Mouse (Mus musculus) forebrain, embryonic 14.5 days (tissue): ENCODE results near the gene Oxld1. TPM values are rescaled to one million over a fixed set of nuclear protein-coding genes. Genes with fewer than 3 reads are reported as not detected.
A peak's percentile ranks its signal among the peaks of the same experiment; 100 is the strongest.

ENCODE experiments used
- ATAC-seq: fragments of 200-750 bp; cut with Nextera tagmentation; 2 replicates; pipeline ENCODE4 v1.8.0; 2017; ENCODE audit warnings: mild to moderate bottlenecking, moderate library complexity
- DNase-seq: peaks from one replicate; pipeline ENCODE4 v3.0.0-alpha.2; 2015; ENCODE audit warnings: low spot score
- H3K27ac ChIP-seq: fragments of 300-500 bp; sonication (generic); 2 replicates; pipeline ENCODE4 v1.5.1; 2014; ENCODE audit warnings: low read depth, mild to moderate bottlenecking, control low read depth, low read length, moderate library complexity
- H3K27me3 ChIP-seq: fragments of 300-500 bp; sonication (generic); replicated peaks from 2 replicates; pipeline ENCODE4 v1.6.1; 2014; ENCODE audit warnings: low read length, control low read depth, mixed read lengths; ENCODE audit not compliant: control insufficient read depth, insufficient read depth
- H3K36me3 ChIP-seq: fragments of 300-500 bp; sonication (generic); 2 replicates; pipeline ENCODE4 v1.6.1; 2014; ENCODE audit warnings: low read length, control low read depth; ENCODE audit not compliant: control insufficient read depth, insufficient read depth
- H3K4me1 ChIP-seq: fragments of 300-500 bp; sonication (generic); 2 replicates; pipeline ENCODE4 v1.6.1; 2014; ENCODE audit warnings: antibody characterized with exemption, low read length, control low read depth; ENCODE audit not compliant: control insufficient read depth, insufficient read depth
- H3K4me2 ChIP-seq: fragments of 300-500 bp; sonication (generic); 2 replicates; pipeline ENCODE4 v1.6.1; 2014; ENCODE audit warnings: mild to moderate bottlenecking, control low read depth, low read length
- H3K4me3 ChIP-seq: fragments of 300-500 bp; sonication (generic); 2 replicates; pipeline ENCODE4 v1.5.1; 2014; ENCODE audit warnings: low read depth, low read length, control low read depth
- H3K9ac ChIP-seq: fragments of 300-500 bp; sonication (generic); 2 replicates; pipeline ENCODE4 v1.6.1; 2014; ENCODE audit warnings: mild to moderate bottlenecking, low read length, control low read depth, moderate library complexity
- H3K9me3 ChIP-seq: fragments of 300-500 bp; sonication (generic); replicated peaks from 2 replicates; pipeline ENCODE4 v1.6.1; 2016; ENCODE audit warnings: low read length, control low read depth, mixed read lengths; ENCODE audit not compliant: control insufficient read depth
- WGBS: fragments of 180-500 bp; shearing (Covaris S2); extraction: QIAGEN DNeasy Blood & Tissue Kit; methylation state at CpG from one replicate; pipeline ENCODE4 v1.1.7; 2014; 5-methylcytosine and 5-hydroxymethylcytosine counted together
- polyA plus RNA-seq: library from polyadenylated mRNA; unstranded; fragments of >200 nt; fragmentation: Nextera tagmentation; extraction: Ambion mirVana; gene quantifications from 2 replicates; pipeline ENCODE4 v1.2.1, GENCODE M21; 2014

The Oxld1 gene
- polyA plus RNA-seq, 1 experiment from 2014 or later: 15.3 TPM

DNA sequence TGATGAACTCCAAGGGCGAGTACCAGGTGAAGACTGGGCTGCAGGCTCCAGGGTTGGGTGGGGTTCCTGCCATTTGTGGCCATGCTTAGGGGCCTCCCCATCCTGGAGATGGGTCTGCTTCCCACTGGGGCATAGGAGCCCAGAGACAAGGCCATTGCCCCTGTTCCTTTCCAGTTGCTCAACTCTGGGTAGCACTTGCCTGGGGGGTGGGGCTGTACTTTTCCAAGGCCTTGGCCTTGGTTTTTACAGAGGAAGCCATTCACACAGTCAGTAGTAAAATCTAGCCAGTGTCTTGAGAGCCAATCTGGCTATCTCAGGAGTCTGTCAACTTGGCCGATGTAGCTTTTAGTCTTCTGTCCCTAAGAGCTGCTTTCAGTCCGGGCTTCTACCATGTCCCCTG, 39.6 kb upstream of the Oxld1 start:
- peaks cover 10% of the 10 kb centered on the region for H3K4me1 ChIP-seq
- ATAC-seq (no peak), DNase-seq (no peak)
- H3K27ac ChIP-seq: no peak overlapping the region
- H3K27me3 ChIP-seq: no peaks in the 10 kb centered on the region
- 89% methylated on average over 3 of the region's 3 CpGs for WGBS
- H3K4me2 ChIP-seq: no peak overlapping the region
- H3K9ac ChIP-seq: no peak overlapping the region
- no peak overlapping the region for H3K4me3 ChIP-seq
- H3K36me3 ChIP-seq: peaks cover 49% of the 10 kb centered on the region
- no peaks in the 10 kb centered on the region for H3K9me3 ChIP-seq

DNA sequence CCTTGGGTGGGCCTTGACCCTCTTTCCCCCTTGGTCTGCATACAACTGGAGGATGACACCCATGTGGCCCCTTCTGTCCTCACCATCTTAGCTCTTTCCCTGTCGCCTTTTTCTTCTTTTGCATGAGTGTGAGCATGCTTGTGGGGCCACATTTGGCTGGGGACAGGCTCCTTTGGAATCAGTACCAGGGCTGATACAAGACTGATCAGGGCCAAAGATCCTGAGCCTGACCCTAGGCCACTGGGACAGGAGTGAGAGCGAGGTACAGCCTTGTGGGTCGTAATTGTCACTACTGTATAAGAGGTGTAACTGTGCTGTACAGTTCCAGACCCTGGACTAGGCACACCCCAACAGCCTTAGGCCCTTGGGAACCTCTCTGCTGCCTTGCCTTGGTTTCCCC, 36.0 kb upstream of the Oxld1 start:
- DNase-seq (no peak), ATAC-seq (no peak)
- H3K27me3 ChIP-seq: no peaks in the 10 kb centered on the region
- peaks cover 59% of the 10 kb centered on the region for H3K36me3 ChIP-seq
- H3K9ac ChIP-seq: 0 out of 2 replicates have a peak overlapping the region, but pooled peaks have one; percentile 80
- H3K4me3 ChIP-seq: no peak overlapping the region
- no peak overlapping the region for H3K27ac ChIP-seq
- 81% methylated on average over 3 of the region's 3 CpGs for WGBS
- no peaks in the 10 kb centered on the region for H3K9me3 ChIP-seq
- H3K4me1 ChIP-seq: peaks cover 18% of the 10 kb centered on the region
- peak overlapping the region; percentile 98; the same call in 1 of the 2 replicates for H3K4me2 ChIP-seq

DNA sequence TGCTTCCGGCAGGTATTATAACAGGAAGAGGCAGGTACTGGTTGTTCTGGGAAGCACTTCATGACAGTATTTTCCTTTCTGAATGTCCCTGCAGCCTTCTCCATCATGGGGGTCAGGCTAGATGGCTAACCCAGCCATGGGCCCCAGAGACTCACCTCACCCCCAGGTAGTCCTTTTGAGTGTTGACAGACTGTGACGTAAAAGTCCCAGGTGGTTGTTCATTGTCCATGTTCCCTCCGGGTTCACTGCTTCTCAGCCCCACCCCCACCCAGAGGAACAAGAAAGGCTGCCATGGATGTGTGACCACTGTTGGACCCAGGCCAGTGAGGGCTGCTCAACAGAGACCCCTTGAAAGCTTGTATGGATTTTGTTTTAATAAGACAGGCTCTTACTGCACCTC, 35.5 kb upstream of the Oxld1 start:
- Histone ChIP-seq H3K9ac (peak overlapping the region; percentile 80), H3K27ac (no peak overlapping the region), H3K9me3 (no peaks in the 10 kb centered on the region), H3K4me2 (peak overlapping the region; percentile 98), H3K4me1 (peaks cover 18% of the 10 kb centered on the region), H3K27me3 (no peaks in the 10 kb centered on the region), H3K36me3 (peaks cover 59% of the 10 kb centered on the region), H3K4me3 (peak overlapping the region; percentile 95)
- 51% methylated on average over 3 of the region's 3 CpGs for WGBS
- no peak for ATAC-seq
- DNase-seq: no peak

DNA sequence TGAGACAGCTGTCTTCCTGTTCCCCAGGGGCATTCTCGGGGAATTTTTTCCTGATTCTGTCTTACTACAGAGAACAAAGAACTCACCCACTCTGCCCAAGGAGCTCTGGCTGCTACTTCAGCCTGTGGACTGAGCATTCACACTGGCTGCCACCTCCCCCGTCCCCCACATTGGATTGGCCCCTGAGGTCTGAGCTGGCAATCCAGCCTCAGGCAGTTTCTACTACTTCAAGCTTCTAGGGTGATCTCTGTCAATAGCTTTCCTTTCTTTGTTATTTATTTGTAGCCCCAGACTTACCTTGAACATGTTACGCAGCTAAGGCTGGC, 35.0 kb upstream of the Oxld1 start:
- H3K4me1 ChIP-seq: peaks cover 18% of the 10 kb centered on the region
- ATAC-seq: no peak
- 23% methylated on average over 3 of the region's 3 CpGs for WGBS
- H3K9me3 ChIP-seq: no peaks in the 10 kb centered on the region
- peaks cover 60% of the 10 kb centered on the region for H3K36me3 ChIP-seq
- H3K4me3 ChIP-seq: peak overlapping the region; percentile 95
- no peaks in the 10 kb centered on the region for H3K27me3 ChIP-seq
- H3K27ac ChIP-seq: no peak overlapping the region; the same call in 1 of the 2 replicates
- H3K4me2 ChIP-seq: peak overlapping the region; percentile 98
- H3K9ac ChIP-seq: peak overlapping the region; percentile 80
- no peak for DNase-seq

DNA sequence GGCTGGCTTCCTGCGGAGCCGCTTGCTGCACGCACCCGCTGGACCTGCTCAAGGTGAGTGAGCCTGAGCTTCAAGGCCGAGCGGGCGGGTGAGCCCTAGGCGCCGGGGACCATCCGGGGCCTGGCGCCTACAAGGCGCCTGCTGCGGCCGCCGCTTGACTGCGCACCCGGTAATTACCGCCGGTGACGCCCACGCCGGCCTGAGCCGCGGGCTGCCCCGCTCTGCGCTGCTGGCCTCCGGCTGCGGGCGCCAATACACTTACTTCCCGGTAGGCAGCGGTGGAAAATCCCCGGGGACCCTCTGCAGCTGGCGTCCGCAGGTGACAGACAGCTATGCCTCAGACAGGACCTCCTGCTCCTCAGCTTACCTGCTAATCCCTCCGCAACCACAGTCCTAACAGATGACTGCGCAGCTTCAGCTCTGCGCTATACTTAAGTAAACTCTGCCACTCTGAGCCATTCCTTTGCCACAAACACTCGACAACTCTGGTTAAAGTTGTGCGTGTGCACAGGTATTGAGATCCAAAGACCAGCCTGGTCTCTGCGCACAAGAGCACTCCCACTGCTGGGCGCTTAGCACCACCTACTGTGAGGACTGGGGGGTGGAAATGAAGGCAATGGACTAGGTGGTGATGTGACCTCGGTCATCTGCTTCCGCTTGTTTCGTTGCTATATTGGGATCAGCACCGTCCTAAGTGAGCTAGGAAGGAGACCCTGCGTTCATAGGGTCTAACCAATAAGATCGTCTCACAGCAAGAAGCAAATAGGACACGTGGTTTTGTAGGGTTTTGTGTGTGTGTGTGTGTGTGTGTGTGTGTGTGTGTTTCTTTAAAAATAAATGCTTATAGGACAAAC, 34.4 kb upstream of the Oxld1 start:
- Histone ChIP-seq H3K4me1 (peaks cover 18% of the 10 kb centered on the region), H3K27me3 (no peaks in the 10 kb centered on the region), H3K27ac (peak overlapping the region; percentile 76), H3K9me3 (no peaks in the 10 kb centered on the region), H3K36me3 (peaks cover 60% of the 10 kb centered on the region), H3K4me3 (peak overlapping the region; percentile 95), H3K4me2 (peak overlapping the region; percentile 98), H3K9ac (peak overlapping the region; percentile 80)
- WGBS: under 1% methylated on average over 48 of the region's 48 CpGs
- ATAC-seq (peak; percentile 32), DNase-seq (peak; percentile 49)

DNA sequence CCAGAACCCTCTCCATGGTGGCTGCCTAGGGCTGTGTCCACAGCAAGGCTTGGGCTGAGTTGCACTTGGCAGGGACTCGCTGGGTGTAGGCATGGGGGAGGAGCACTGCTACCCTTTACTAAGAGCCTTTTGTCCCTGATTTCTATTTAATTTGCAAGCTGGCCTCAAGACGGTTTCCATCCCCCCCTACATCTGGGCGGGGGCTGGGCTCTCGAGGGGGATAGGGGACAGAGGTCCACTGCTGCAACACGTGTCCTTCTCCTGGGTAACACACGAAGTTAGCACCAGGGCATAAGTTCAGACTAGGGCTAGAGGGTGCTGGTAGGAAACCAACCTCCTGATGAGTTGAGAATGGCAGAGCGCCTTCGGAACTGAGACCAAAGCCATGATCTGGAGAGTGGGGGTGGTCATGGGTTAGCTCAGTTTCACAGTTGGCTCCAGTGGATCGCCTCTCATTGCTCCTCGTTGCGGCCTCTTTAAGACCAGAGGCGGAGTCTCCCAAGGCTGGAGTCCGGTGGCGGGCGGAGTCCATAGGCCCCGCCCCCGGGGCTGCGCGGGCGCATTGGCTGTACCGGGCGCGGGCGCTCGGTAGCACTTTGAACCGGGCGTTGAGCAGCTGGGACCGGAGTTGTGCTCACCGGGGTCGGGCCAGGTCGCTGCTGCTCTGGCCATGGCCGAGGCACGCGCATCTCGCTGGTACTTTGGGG, 33.6 kb upstream of the Oxld1 start, which contains the start of gene Slc25a10:
Gene Slc25a10, plus strand, starts transcription at position 524 of the 707 bp plus-strand sequence.
- ATAC-seq: peak; percentile 85
- WGBS: 0% methylated on average over 35 of the region's 35 CpGs
- DNase-seq: peak; percentile 93
- H3K9ac ChIP-seq: peak within 1 kb of the TSS; percentile 80
- no peaks in the 10 kb centered on the region for H3K27me3 ChIP-seq
- no peaks in the 10 kb centered on the region for H3K9me3 ChIP-seq
- peaks cover 18% of the 10 kb centered on the region for H3K4me1 ChIP-seq
- peak within 1 kb of the TSS; percentile 98 for H3K4me2 ChIP-seq
- H3K4me3 ChIP-seq: peak within 1 kb of the TSS; percentile 95
- peaks cover 60% of the 10 kb centered on the region for H3K36me3 ChIP-seq
- H3K27ac ChIP-seq: peak within 1 kb of the TSS; percentile 76

DNA sequence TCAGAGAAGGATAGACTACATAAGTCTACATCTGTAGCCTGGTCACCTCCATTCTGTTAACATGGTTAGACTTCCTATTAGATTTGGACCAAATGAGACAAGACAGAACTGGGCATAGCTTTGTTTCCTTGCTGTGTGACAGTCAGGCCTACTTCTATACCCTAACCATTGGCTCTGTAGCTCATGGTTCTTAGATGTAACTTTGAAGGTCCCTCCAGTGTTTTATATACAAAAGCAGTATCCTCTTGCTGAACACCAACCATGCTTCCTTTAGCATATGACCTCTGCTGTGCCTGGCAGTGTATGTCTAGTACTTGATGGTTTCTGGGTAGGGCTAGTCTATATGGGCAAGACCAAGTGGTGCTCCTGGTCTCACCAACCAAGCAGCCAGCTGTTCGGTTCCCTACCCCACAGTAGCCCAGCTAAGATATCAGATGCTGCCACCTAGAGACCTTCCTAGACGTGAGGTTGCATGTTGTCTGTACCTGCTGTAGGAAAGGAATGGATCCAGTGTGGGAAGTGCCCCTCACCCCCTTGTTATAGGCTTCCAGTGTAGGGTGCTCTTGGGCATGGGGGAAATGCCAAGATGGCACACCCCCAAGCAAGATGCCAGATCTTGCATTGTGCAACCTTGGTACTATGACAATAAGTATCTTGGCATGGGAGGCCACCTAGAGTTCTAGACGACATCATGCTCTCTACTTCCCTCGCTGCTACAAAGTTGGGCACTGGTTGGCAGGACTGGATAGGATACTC, 32.6 kb upstream of the Oxld1 start:
- 36% methylated on average over 4 of the region's 4 CpGs for WGBS
- Histone ChIP-seq H3K9ac (peak overlapping the region; percentile 80), H3K27ac (peak overlapping the region; percentile 76), H3K27me3 (no peaks in the 10 kb centered on the region), H3K4me1 (peaks cover 20% of the 10 kb centered on the region), H3K9me3 (no peaks in the 10 kb centered on the region), H3K4me3 (peak overlapping the region; percentile 95; the same call in 1 of the 2 replicates), H3K4me2 (peak overlapping the region; percentile 98; the same call in 1 of the 2 replicates), H3K36me3 (peaks cover 51% of the 10 kb centered on the region)
- DNase-seq (peak; percentile 11), ATAC-seq (no peak)

DNA sequence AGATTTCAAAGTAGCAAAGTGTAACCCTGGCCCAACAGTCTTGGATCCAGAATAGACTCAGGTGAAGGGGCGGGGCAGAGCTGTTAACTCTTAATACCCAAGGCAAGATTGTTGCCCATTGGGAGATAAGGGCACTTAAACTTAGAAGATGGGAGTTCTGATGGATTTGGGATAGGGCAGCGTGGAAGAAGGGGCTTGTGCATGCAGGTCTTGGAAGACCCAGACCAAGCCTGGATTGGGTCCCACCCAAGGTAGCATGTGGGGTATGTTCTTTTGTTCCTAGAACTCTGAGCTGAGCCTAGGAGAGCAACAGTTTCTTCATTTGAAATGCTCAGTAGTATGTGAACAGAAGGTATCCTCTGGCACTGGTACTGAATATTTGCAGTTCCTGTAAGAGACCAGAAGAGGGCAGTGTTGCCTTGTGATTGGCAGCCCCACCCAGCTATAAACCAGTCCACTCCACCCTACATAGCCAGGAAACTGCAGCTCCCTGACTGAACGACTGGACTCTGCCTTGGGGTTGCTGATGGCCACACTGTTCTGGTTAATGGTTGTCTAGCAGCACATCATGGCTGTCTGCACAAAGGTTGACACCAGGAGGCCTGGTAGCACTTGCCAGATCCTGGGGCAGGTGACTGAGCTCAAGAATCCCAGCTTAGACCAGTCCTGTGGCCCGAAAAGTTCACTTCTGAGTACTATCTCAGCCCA, 31.3 kb upstream of the Oxld1 start:
- DNase-seq: peak; percentile 89
- WGBS: 58% methylated on average over 4 of the region's 4 CpGs
- no peak overlapping the region for H3K27ac ChIP-seq
- peak; percentile 21 for ATAC-seq
- no peaks in the 10 kb centered on the region for H3K27me3 ChIP-seq
- H3K4me2 ChIP-seq: no peak overlapping the region
- H3K4me3 ChIP-seq: no peak overlapping the region
- H3K9ac ChIP-seq: no peak overlapping the region
- H3K9me3 ChIP-seq: no peaks in the 10 kb centered on the region
- peaks cover 39% of the 10 kb centered on the region for H3K36me3 ChIP-seq
- H3K4me1 ChIP-seq: peaks cover 23% of the 10 kb centered on the region
